Mouse (Mus musculus): Measurements from ENCODE around the gene Ier5l.

- TF ChIP-seq CTCF (conservative IDR thresholded peaks at IDR 0.05; ENCODE audit: insufficient read depth, insufficient read length, low read depth, low read length): no peak
- no peak for TF ChIP-seq POLR2A (IDR thresholded peaks at IDR 0.05; ENCODE audit: low read depth, low read length)
Measured at GRCm38 (mm10) chr2:30478526-30478925, 4.5 kb upstream of the Ier5l start.
